Comparison of ENCODE assay signal across 19 mouse cellular contexts in genomic region chr1:184737228-184737627, GRCm38 (mm10). TPM values are rescaled to one million over a fixed set of nuclear protein-coding genes. Genes with fewer than 3 reads are reported as not detected.
"Had no signal": no experiment of that assay in that cellular context is flagged by ENCODE, and none has a peak within 500 bp of the region (broad histone marks: within the 10 kb centered on the region; RNA-seq: fewer than 3 reads in every experiment).

No protein-coding gene starts in this region.

- H3K4me3 ChIP-seq: heart, embryonic 10.5 days; heart, embryonic 12.5 days; heart, embryonic 13.5 days; heart, embryonic 15.5 days; hindbrain, embryonic 10.5 days; hindbrain, embryonic 12.5 days; hindbrain, embryonic 13.5 days; hindbrain, embryonic 15.5 days; intestine, embryonic 15.5 days; kidney, embryonic 15.5 days; layer of hippocampus, adult 2 months had no signal

- DNase-seq: kidney, adult 18-20 months; layer of hippocampus, postnatal 36 days had no signal

- H3K4me2 ChIP-seq: heart, embryonic 11.5 days; heart, embryonic 12.5 days; heart, embryonic 15.5 days; hindbrain, embryonic 12.5 days; hindbrain, embryonic 13.5 days; hindbrain, embryonic 14.5 days; hindbrain, embryonic 15.5 days; kidney, embryonic 15.5 days had no signal

- ATAC-seq: inflammation-experienced regulatory T-cells, adult 6 months; intestine, postnatal 0 days had no signal

- H3K9ac ChIP-seq: heart, embryonic 12.5 days; heart, embryonic 13.5 days; heart, embryonic 15.5 days; hindbrain, embryonic 12.5 days; hindbrain, embryonic 13.5 days; hindbrain, embryonic 14.5 days; hindbrain, embryonic 15.5 days; intestine, embryonic 15.5 days; kidney, embryonic 15.5 days had no signal

- H3K27ac ChIP-seq: heart, embryonic 10.5 days; heart, embryonic 13.5 days; heart, embryonic 15.5 days; hindbrain, embryonic 10.5 days; hindbrain, embryonic 12.5 days; hindbrain, embryonic 13.5 days; hindbrain, embryonic 14.5 days; hindbrain, embryonic 15.5 days; hindbrain, postnatal 0 days; intestine, embryonic 15.5 days; kidney, embryonic 15.5 days; kidney, postnatal 0 days; layer of hippocampus, adult 2 months had no signal

- H3K9me3 ChIP-seq: heart, embryonic 10.5 days; heart, embryonic 12.5 days; heart, embryonic 13.5 days; heart, embryonic 15.5 days; hindbrain, embryonic 10.5 days; hindbrain, embryonic 12.5 days; hindbrain, embryonic 13.5 days; hindbrain, embryonic 15.5 days; intestine, embryonic 15.5 days; kidney, embryonic 15.5 days had no signal

- H3K36me3 ChIP-seq: heart, embryonic 10.5 days; heart, embryonic 12.5 days; heart, embryonic 13.5 days; heart, embryonic 15.5 days; hindbrain, embryonic 10.5 days; hindbrain, embryonic 12.5 days; hindbrain, embryonic 13.5 days; hindbrain, embryonic 15.5 days; intestine, embryonic 15.5 days; kidney, embryonic 15.5 days had no signal

RNA-seq across cellular contexts. Expression of gene Hlx, which starts 4.8 kb away (rescaled TPM):
- polyA plus RNA-seq: inflammation-experienced regulatory T-cells, adult 6 months had no signal
